Mouse (Mus musculus) heart, adult 2 months (tissue): Measurements from ENCODE around the gene Ntf5.
A peak's percentile ranks its signal among the peaks of the same experiment; 100 is the strongest.

Experiments
- CTCF ChIP-seq: fragments of 200-600 bp; IDR thresholded peaks from 2 replicates; pipeline ENCODE4 v1.8.1; 2022; ENCODE audit warnings: antibody characterized with exemption, mild to moderate bottlenecking, moderate library complexity
- EP300 ChIP-seq: fragments of 200-500 bp; IDR thresholded peaks from 2 replicates; pipeline ENCODE4 v1.6.1; 2011; ENCODE audit warnings: low read depth, low read length, control low read depth; ENCODE audit not compliant: insufficient read depth
- POLR2A ChIP-seq: fragments of 200-500 bp; IDR thresholded peaks from 2 replicates; pipeline ENCODE4 v1.6.1; 2011; ENCODE audit warnings: mild to moderate bottlenecking, low read depth, low read length, control low read depth; ENCODE audit not compliant: insufficient read depth

DNA sequence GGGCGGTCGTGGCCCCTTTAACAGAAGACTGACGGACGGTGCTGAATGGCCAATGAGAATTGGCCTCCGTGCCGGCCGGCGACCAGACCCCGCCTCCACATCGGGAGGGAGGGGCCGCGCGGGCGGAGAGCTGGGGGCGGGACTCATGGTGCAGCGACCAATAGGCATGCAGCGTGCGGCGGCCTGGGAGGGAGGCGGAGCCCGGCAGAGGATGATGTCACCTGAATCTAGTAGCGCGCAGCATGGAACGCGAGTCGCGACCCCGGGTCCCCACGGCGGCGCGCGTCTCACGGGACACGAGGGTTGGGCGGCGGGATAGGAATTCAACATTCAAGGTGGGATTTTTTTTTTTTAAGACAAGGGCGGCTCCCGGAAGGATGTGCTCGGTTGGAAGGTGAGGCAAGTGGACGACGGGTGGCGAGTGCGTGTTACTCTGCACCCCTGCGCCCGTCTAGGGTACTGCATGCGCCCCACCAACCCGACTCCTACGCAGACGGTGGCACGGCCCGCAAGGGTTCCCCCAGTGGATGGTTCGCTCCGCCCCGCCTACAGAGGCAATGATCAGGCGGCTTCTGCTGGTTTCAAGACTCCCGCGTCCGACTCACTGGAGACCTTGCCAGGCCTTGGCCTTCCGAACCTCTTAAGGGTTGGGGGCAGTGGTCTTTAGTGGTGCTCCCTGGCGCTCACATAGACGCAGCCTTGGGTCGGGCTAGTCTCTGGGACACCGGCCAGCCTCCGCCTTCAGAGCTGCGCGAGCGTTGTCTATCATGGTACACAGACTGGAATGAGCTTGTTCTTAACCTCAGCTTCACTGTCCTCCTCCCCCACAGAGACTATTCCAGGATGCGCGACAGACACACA is 46.2 kb upstream of the Ntf5 start:
- TF ChIP-seq POLR2A (no peak), CTCF (peak; percentile 92), EP300 (no peak)
